In the genomic region with DNA sequence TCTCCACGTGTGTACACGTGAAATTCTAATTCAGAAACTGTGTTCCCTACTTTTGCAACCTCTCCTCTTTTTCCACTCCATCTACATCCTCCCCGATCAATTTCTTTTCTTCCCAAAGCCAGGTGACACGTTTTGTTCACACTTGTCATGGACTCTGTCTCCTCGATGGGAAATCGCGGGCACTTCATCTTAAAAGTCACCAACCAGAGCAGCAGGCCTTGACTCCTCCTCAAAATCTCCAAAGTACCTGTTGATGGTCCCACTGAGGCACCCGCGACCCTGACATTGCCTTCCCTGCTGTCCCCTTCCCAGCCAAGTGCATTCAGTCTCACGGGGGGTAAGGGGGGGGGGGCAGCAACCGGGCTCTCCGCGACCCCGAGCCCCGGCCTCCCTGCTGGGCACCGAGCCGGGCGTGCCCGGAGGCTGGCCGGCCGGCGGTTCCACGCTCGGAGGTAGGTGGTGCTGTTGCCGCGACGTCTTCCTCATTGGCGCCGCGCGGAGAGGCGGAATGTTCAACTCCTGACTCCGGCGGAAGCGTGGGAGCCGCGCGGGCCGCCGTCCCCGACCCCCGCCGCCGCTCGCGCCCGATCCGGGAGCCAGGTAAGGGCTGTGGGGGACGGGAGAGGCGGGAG, we compare ENCODE assay signal across 8 mouse cellular contexts. TPM values are rescaled to one million over a fixed set of nuclear protein-coding genes. Genes with fewer than 3 reads are reported as not detected.
DNase-seq lines count a peak whose midpoint lies in the region; ATAC-seq and TF ChIP-seq lines count a peak whose summit lies in the region.

Gene Map3k20, plus strand, starts transcription at position 382 of the 632 bp plus-strand sequence.

- TF ChIP-seq POLR2A in bone marrow, adult 2 months (IDR thresholded peaks at IDR 0.05; ENCODE audit: borderline replicate concordance, control insufficient read depth, low read depth, low read length): peak; percentile 52; the same call in 1 of the 2 replicates

- peaks cover 23% of the 10 kb centered on the region for H3K27me3 ChIP-seq in erythroblast, embryonic 14.5 days (ENCODE audit: control insufficient read depth)
- no peaks in the 10 kb centered on the region for H3K27me3 ChIP-seq in heart, embryonic 14.5 days (ENCODE audit: control insufficient read depth, insufficient read depth, low read length)
- H3K27me3 ChIP-seq in liver, embryonic 15.5 days: peaks cover 11% of the 10 kb centered on the region; the same call in 1 of the 2 replicates
- H3K27me3 ChIP-seq in neural tube, embryonic 11.5 days (ENCODE audit: control insufficient read depth, insufficient read depth, low read length): no peaks in the 10 kb centered on the region

- DNase-seq in CD4-positive, CD25-positive, alpha-beta regulatory T cell, adult 2 months (ENCODE audit: low read depth, low spot score): peak; percentile 58
- DNase-seq in kidney, postnatal 10 days: peak; percentile 87
- DNase-seq in neural tube, embryonic 11.5 days (ENCODE audit: low spot score): peak; percentile 80
- peak; percentile 48 for DNase-seq in thymus, postnatal 0 days (ENCODE audit: low spot score)

- H3K36me3 ChIP-seq in erythroblast, embryonic 14.5 days (ENCODE audit: control insufficient read depth): peaks cover 12% of the 10 kb centered on the region
- H3K36me3 ChIP-seq in heart, embryonic 14.5 days (ENCODE audit: control insufficient read depth, insufficient read depth, low read length): no peaks in the 10 kb centered on the region
- no peaks in the 10 kb centered on the region for H3K36me3 ChIP-seq in liver, embryonic 15.5 days (replicated peaks)
- H3K36me3 ChIP-seq in neural tube, embryonic 11.5 days (ENCODE audit: control insufficient read depth, insufficient read depth, low read length): no peaks in the 10 kb centered on the region

- TF ChIP-seq CTCF in bone marrow, adult 2 months (IDR thresholded peaks at IDR 0.05; ENCODE audit: control insufficient read depth, insufficient read depth, low read length): peak; percentile 54; the same call in 1 of the 2 replicates

- H3K4me3 ChIP-seq in bone marrow, adult 2 months (replicated peaks; ENCODE audit: control insufficient read depth, low read depth, low read length): peak within 1 kb of the TSS; percentile 74
- H3K4me3 ChIP-seq in erythroblast, embryonic 14.5 days (replicated peaks): peak within 1 kb of the TSS; percentile 76
- peak within 1 kb of the TSS; percentile 90 to 95 for H3K4me3 ChIP-seq in heart, embryonic 14.5 days (ENCODE audit: control insufficient read depth in 1 of 2, insufficient read depth in 1 of 2, low read depth in 1 of 2, low read length in 2 of 2)
- peak within 1 kb of the TSS; percentile 86 for H3K4me3 ChIP-seq in liver, embryonic 15.5 days (replicated peaks)
- peak within 1 kb of the TSS; percentile 81 for H3K4me3 ChIP-seq in neural tube, embryonic 11.5 days (ENCODE audit: low read depth, low read length)

- WGBS in bone marrow, adult 2 months: 3% methylated on average over 50 of the region's 50 CpGs
- WGBS in heart, embryonic 14.5 days: 2% methylated on average over 37 of the region's 50 CpGs
- 2% methylated on average over 49 of the region's 50 CpGs for WGBS in liver, embryonic 15.5 days (ENCODE audit: insufficient replicate concordance)
- WGBS in neural tube, embryonic 11.5 days: 2% methylated on average over 49 of the region's 50 CpGs

- peaks cover 1% of the 10 kb centered on the region; the same call in 1 of the 2 replicates for H3K4me1 ChIP-seq in bone marrow, adult 2 months (ENCODE audit: control insufficient read depth, insufficient read depth, low read length)
- peaks cover 31% of the 10 kb centered on the region for H3K4me1 ChIP-seq in erythroblast, embryonic 14.5 days (ENCODE audit: control insufficient read depth)
- peaks cover 13 to 31% of the 10 kb centered on the region in 2 experiments for H3K4me1 ChIP-seq in heart, embryonic 14.5 days (ENCODE audit: control insufficient read depth in 2 of 2, insufficient read depth in 2 of 2, low read length in 2 of 2)
- H3K4me1 ChIP-seq in liver, embryonic 15.5 days (replicated peaks): peaks cover 22% of the 10 kb centered on the region
- no peaks in the 10 kb centered on the region for H3K4me1 ChIP-seq in neural tube, embryonic 11.5 days (ENCODE audit: control insufficient read depth, insufficient read depth, low read length)

- no peaks in the 10 kb centered on the region for H3K9me3 ChIP-seq in erythroblast, embryonic 14.5 days (ENCODE audit: control insufficient read depth, low read length)
- no peaks in the 10 kb centered on the region for H3K9me3 ChIP-seq in heart, embryonic 14.5 days (ENCODE audit: control insufficient read depth, low read length)
- no peaks in the 10 kb centered on the region for H3K9me3 ChIP-seq in liver, embryonic 15.5 days (replicated peaks)
- H3K9me3 ChIP-seq in neural tube, embryonic 11.5 days (ENCODE audit: control insufficient read depth, low read length): no peaks in the 10 kb centered on the region

- peak within 1 kb of the TSS; percentile 65 for H3K4me2 ChIP-seq in heart, embryonic 14.5 days (ENCODE audit: low read length)
- peak within 1 kb of the TSS; percentile 79 for H3K4me2 ChIP-seq in liver, embryonic 15.5 days
- H3K4me2 ChIP-seq in neural tube, embryonic 11.5 days (ENCODE audit: low read depth): peak within 1 kb of the TSS; percentile 92

- ATAC-seq in heart, embryonic 14.5 days (ENCODE audit: insufficient number of reproducible peaks, insufficient read depth, low FRiP score, low read depth): peak; percentile 81
- peak; percentile 77 for ATAC-seq in liver, embryonic 15.5 days (ENCODE audit: insufficient read depth)
- ATAC-seq in neural tube, embryonic 11.5 days (ENCODE audit: insufficient read depth, low FRiP score, low TSS enrichment): peak; percentile 83

- H3K27ac ChIP-seq in bone marrow, adult 2 months (ENCODE audit: control insufficient read depth, insufficient read depth, low read depth, low read length, poor library complexity): peak within 1 kb of the TSS; percentile 70; the same call in 1 of the 2 replicates
- H3K27ac ChIP-seq in heart, embryonic 14.5 days (replicated peaks in 1 of 2; ENCODE audit: control insufficient read depth in 1 of 2, insufficient read depth in 1 of 2, low read depth in 2 of 2, low read length in 2 of 2): peak within 1 kb of the TSS; percentile 84 to 94
- peak within 1 kb of the TSS; percentile 60 for H3K27ac ChIP-seq in liver, embryonic 15.5 days (replicated peaks)
- H3K27ac ChIP-seq in neural tube, embryonic 11.5 days (ENCODE audit: low read depth, low read length): no peak within 1 kb of the TSS

- H3K9ac ChIP-seq in heart, embryonic 14.5 days (ENCODE audit: low read length): peak within 1 kb of the TSS; percentile 99
- peak within 1 kb of the TSS; percentile 88 for H3K9ac ChIP-seq in liver, embryonic 15.5 days
- H3K9ac ChIP-seq in neural tube, embryonic 11.5 days (ENCODE audit: low read length): peak within 1 kb of the TSS; percentile 89

RNA-seq across cellular contexts. Expression of gene Map3k20, which starts in this region (rescaled TPM):
- 8.5 and 12.1 TPM in 2 replicates for polyA plus RNA-seq in bone marrow, adult 2 months (2011; ENCODE audit: insufficient read depth, insufficient read length, low replicate concordance, missing spikeins)
- 0.21 and 0.30 TPM in 2 replicates for polyA plus RNA-seq in erythroblast, embryonic 14.5 days (2012)
- polyA plus RNA-seq in heart, embryonic 14.5 days (2014; fragmentation: Nextera tagmentation; extraction: Ambion mirVana): 85.1 and 91.0 TPM in 2 replicates
- polyA plus RNA-seq in liver, embryonic 15.5 days (2015; fragmentation: Nextera tagmentation; extraction: Ambion mirVana): 6.9 and 7.5 TPM in 2 replicates
- polyA plus RNA-seq in neural tube, embryonic 11.5 days (2014; fragmentation: Nextera tagmentation; extraction: Ambion mirVana): 8.1 and 8.6 TPM in 2 replicates
- 8.3 and 9.4 TPM in 2 replicates for polyA plus RNA-seq in thymus, postnatal 0 days (2015; fragmentation: Nextera tagmentation; extraction: Ambion mirVana)
